In the genomic region with DNA sequence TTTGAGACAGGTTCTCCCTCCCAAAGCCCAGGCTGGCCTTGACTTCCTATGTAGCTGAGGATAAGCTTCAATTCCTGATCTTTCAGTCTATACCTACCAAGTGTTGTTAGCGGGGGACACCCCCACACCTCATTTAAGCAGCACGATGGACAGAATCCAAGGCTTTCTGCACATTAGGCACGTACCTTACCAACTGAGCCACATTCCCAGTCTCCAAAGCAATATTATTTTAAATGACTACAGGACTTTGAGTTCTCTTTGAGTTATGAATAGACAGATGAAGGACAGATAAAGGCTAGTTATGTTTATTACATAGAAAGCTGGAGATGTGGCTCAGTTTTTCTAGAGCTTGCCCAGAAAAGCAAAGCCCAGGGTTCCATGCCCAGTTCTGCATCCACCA, we compare ENCODE assay signal across 26 mouse cellular contexts. TPM values are rescaled to one million over a fixed set of nuclear protein-coding genes. Genes with fewer than 3 reads are reported as not detected.
A peak's percentile ranks its signal among the peaks of the same experiment; 100 is the strongest.
DNase-seq lines count a peak whose midpoint lies in the region; ATAC-seq and TF ChIP-seq lines count a peak whose summit lies in the region.
"Had no signal": no experiment of that assay in that cellular context is flagged by ENCODE, and none has a peak within 500 bp of the region (broad histone marks: within the 10 kb centered on the region; RNA-seq: fewer than 3 reads in every experiment).

No protein-coding gene starts in this region.

- H3K9ac ChIP-seq in intestine, embryonic 14.5 days (ENCODE audit: low read length): no peak overlapping the region
- no peak overlapping the region for H3K9ac ChIP-seq in intestine, postnatal 0 days (ENCODE audit: low read depth, low read length)
- H3K9ac ChIP-seq: embryonic facial prominence, embryonic 13.5 days; embryonic facial prominence, embryonic 15.5 days; forebrain, embryonic 13.5 days; forebrain, embryonic 15.5 days; forebrain, postnatal 0 days had no signal

- H3K9me3 ChIP-seq in intestine, embryonic 14.5 days (ENCODE audit: control insufficient read depth, low read length): no peaks in the 10 kb centered on the region
- H3K9me3 ChIP-seq in intestine, postnatal 0 days (ENCODE audit: control insufficient read depth): no peaks in the 10 kb centered on the region
- H3K9me3 ChIP-seq: embryonic facial prominence, embryonic 13.5 days; embryonic facial prominence, embryonic 15.5 days; forebrain, embryonic 10.5 days; forebrain, embryonic 13.5 days; forebrain, embryonic 15.5 days; G1E had no signal

- H3K4me1 ChIP-seq in intestine, embryonic 14.5 days (replicated peaks; ENCODE audit: control insufficient read depth, insufficient read depth, low read length): peaks cover 14% of the 10 kb centered on the region
- peaks cover 16% of the 10 kb centered on the region for H3K4me1 ChIP-seq in intestine, postnatal 0 days (replicated peaks; ENCODE audit: control insufficient read depth, insufficient read depth, low read length)

- no peak overlapping the region for H3K27ac ChIP-seq in intestine, embryonic 14.5 days (ENCODE audit: low read depth)
- no peak overlapping the region for H3K27ac ChIP-seq in intestine, postnatal 0 days (ENCODE audit: low read depth, low read length)
- H3K27ac ChIP-seq: embryonic facial prominence, embryonic 13.5 days; embryonic facial prominence, embryonic 15.5 days; forebrain, embryonic 10.5 days; forebrain, embryonic 13.5 days; forebrain, embryonic 15.5 days had no signal

- no peak for TF ChIP-seq CTCF in intestine, postnatal 0 days (IDR thresholded peaks at IDR 0.05; ENCODE audit: low read depth)

- no peak overlapping the region for H3K4me2 ChIP-seq in intestine, embryonic 14.5 days (ENCODE audit: low read length)
- no peak overlapping the region for H3K4me2 ChIP-seq in intestine, postnatal 0 days (replicated peaks; ENCODE audit: low read depth)
- H3K4me2 ChIP-seq: embryonic facial prominence, embryonic 13.5 days; embryonic facial prominence, embryonic 15.5 days; forebrain, embryonic 13.5 days; forebrain, embryonic 15.5 days had no signal

- no peak overlapping the region for H3K4me3 ChIP-seq in intestine, embryonic 14.5 days (ENCODE audit: low read depth, low read length)
- no peak overlapping the region for H3K4me3 ChIP-seq in intestine, postnatal 0 days (ENCODE audit: low read depth, low read length)
- H3K4me3 ChIP-seq: embryonic facial prominence, embryonic 13.5 days; embryonic facial prominence, embryonic 15.5 days; erythroblast, embryonic 14.5 days; forebrain, embryonic 10.5 days; forebrain, embryonic 13.5 days; forebrain, embryonic 15.5 days had no signal

- peaks cover 4% of the 10 kb centered on the region; the same call in 1 of the 2 replicates for H3K36me3 ChIP-seq in intestine, embryonic 14.5 days (ENCODE audit: control insufficient read depth, insufficient read depth, low read length)
- H3K36me3 ChIP-seq in intestine, postnatal 0 days (ENCODE audit: control insufficient read depth, insufficient read depth): peaks cover 4% of the 10 kb centered on the region; the same call in 1 of the 2 replicates
- H3K36me3 ChIP-seq: forebrain, embryonic 15.5 days; G1E had no signal

- peak; percentile 13 to 53 for DNase-seq in adrenal gland, adult (ENCODE audit: inconsistent age in 2 of 2, low spot score in 1 of 2)
- DNase-seq in adrenal gland, adult 18-20 months (ENCODE audit: low spot score in 2 of 2): no peak
- peak; percentile 27 for DNase-seq in intestine, embryonic 14.5 days (ENCODE audit: low spot score)
- DNase-seq in NIH3T3 (ENCODE audit: low read depth): peak; percentile 9
- DNase-seq: adrenal gland, adult 2 months; adrenal gland, postnatal 10 days; adrenal gland, postnatal 25 days; B cell, adult 2 months; cerebellum, adult 11 months; cerebellum, adult 18-20 months; cerebellum, adult 8-10 months; cerebellum, adult 9-11 months; cerebellum, postnatal 14 days; cerebellum, postnatal 36 days; embryo, embryonic 11 days; forebrain, postnatal 0 days had no signal

- ATAC-seq in intestine, embryonic 14.5 days (replicated peaks; ENCODE audit: low FRiP score, low TSS enrichment, low read depth): no peak
- no peak for ATAC-seq in intestine, postnatal 0 days
- ATAC-seq: CD4-positive, CD25-positive, alpha-beta regulatory T cell, adult 4 months; forebrain, embryonic 13.5 days; forebrain, embryonic 15.5 days; forebrain, postnatal 0 days had no signal

- WGBS in intestine, embryonic 14.5 days: 95% methylated on average over 3 of the region's 3 CpGs
- WGBS in intestine, postnatal 0 days: 73% methylated on average over 3 of the region's 3 CpGs

- H3K27me3 ChIP-seq in intestine, embryonic 14.5 days (replicated peaks; ENCODE audit: control insufficient read depth, insufficient read depth, low read length): no peaks in the 10 kb centered on the region
- H3K27me3 ChIP-seq in intestine, postnatal 0 days (replicated peaks; ENCODE audit: control insufficient read depth, insufficient read depth, low read length): no peaks in the 10 kb centered on the region
- H3K27me3 ChIP-seq: CH12.LX; embryonic facial prominence, embryonic 13.5 days; embryonic facial prominence, embryonic 15.5 days; forebrain, embryonic 13.5 days; forebrain, embryonic 15.5 days had no signal

RNA-seq across cellular contexts. Expression of gene Insr, which starts 5.6 kb away (rescaled TPM):
- total RNA-seq in adrenal gland, adult 18-20 months (2021): 100 to 1,000 TPM; 121 to 156 TPM
- 37.6 and 41.0 TPM in 2 replicates for polyA plus RNA-seq in intestine, embryonic 14.5 days (2014; fragmentation: Nextera tagmentation; extraction: Ambion mirVana)
- 20.7 and 21.3 TPM in 2 replicates for polyA plus RNA-seq in intestine, postnatal 0 days (2015; fragmentation: Nextera tagmentation; extraction: Ambion mirVana)

Comparison
In these comparisons a context has a peak if more than half of its experiments do, and no peak if none do; other contexts are left out.
1. DNase-seq: peak in adrenal gland, adult (2 of 2), intestine, embryonic 14.5 days (single experiment) and NIH3T3 (single experiment); none in adrenal gland, adult 18-20 months (0 of 2).